Mouse (Mus musculus) CH12.LX (cell line): ENCODE data around the gene Nrgn. TPM values are rescaled to one million over a fixed set of nuclear protein-coding genes. Genes with fewer than 3 reads are reported as not detected.

Source experiments
- DNase-seq: peaks from one replicate; pipeline ENCODE4 v3.0.0-alpha.2; 2013; ENCODE audit errors: extremely low read depth
- H3K27ac ChIP-seq: 2 replicates; pipeline ENCODE4 v1.5.1; 2012; ENCODE audit warnings: low read depth, mild to moderate bottlenecking, control low read depth, moderate library complexity; ENCODE audit not compliant: insufficient read depth
- H3K27me3 ChIP-seq: replicated peaks from 2 replicates; pipeline ENCODE3; 2012; ENCODE audit warnings: inconsistent platforms
- H3K36me3 ChIP-seq, 2 experiments: replicated peaks in 1 of 2; 2 replicates each; pipeline versions ENCODE3 to v1.6.1; 2012; ENCODE audit warnings: inconsistent platforms in 1 of 2, low read length in 1 of 2, mild to moderate bottlenecking in 1 of 2, mixed read lengths in 1 of 2, moderate library complexity in 1 of 2; ENCODE audit not compliant: control insufficient read depth in 1 of 2, insufficient read depth in 1 of 2
- H3K4me1 ChIP-seq, 2 experiments: 2 replicates each; pipeline ENCODE4 v1.6.1; 2012; ENCODE audit warnings: inconsistent platforms in 1 of 2, moderate library complexity in 1 of 2; ENCODE audit not compliant: insufficient read depth in 2 of 2, control insufficient read depth in 1 of 2
- H3K4me2 ChIP-seq: 2 replicates; pipeline ENCODE4 v1.6.1; 2012; ENCODE audit warnings: low read depth, mild to moderate bottlenecking, control low read depth; ENCODE audit not compliant: poor library complexity, insufficient read depth, severe bottlenecking
- H3K4me3 ChIP-seq, 3 experiments: fragments of 150-350 bp in 1 of 3; sonication (generic) in 1 of 3; replicated peaks in 1 of 3; 2 replicates each; pipeline versions ENCODE3 to v1.5.1; 2011 to 2012; ENCODE audit warnings: low read depth in 2 of 3, low read length in 2 of 3, mild to moderate bottlenecking in 2 of 3, moderate library complexity in 2 of 3, control low read depth in 1 of 3, improper control_type of control experiment in 1 of 3, inconsistent platforms in 1 of 3, mixed read lengths in 1 of 3; ENCODE audit not compliant: poor library complexity in 1 of 3
- H3K79me2 ChIP-seq: replicated peaks from 2 replicates; pipeline ENCODE4 v1.6.1; 2012; ENCODE audit warnings: mild to moderate bottlenecking, moderate library complexity; ENCODE audit not compliant: control insufficient read depth, poor library complexity, insufficient read depth, severe bottlenecking; ENCODE audit errors: extremely low read depth
- H3K9ac ChIP-seq: 2 replicates; pipeline ENCODE4 v1.6.1; 2012; ENCODE audit warnings: low read depth, mild to moderate bottlenecking, control low read depth, moderate library complexity; ENCODE audit not compliant: insufficient read depth
- H3K9me3 ChIP-seq: replicated peaks from 2 replicates; pipeline ENCODE3; 2012; ENCODE audit warnings: low read length, inconsistent platforms, mixed read lengths
- BHLHE40 ChIP-seq: IDR thresholded peaks from 2 replicates; pipeline ENCODE4 v1.6.1; 2011; ENCODE audit warnings: mild to moderate bottlenecking, low read depth, low read length, improper control_type of control experiment
- CHD2 ChIP-seq: IDR thresholded peaks from 2 replicates; pipeline ENCODE4 v1.6.1; 2011; ENCODE audit warnings: low read length, improper control_type of control experiment
- CTCF ChIP-seq, 2 experiments: IDR thresholded peaks in 1 of 2; conservative IDR thresholded peaks in 1 of 2; 2 replicates each; pipeline ENCODE4 v1.5.1; 2011 to 2012; ENCODE audit warnings: low read depth in 2 of 2, low read length in 2 of 2, improper control_type of control experiment in 1 of 2, inconsistent platforms in 1 of 2, mild to moderate bottlenecking in 1 of 2, moderate library complexity in 1 of 2
- E2F4 ChIP-seq: IDR thresholded peaks from 2 replicates; pipeline ENCODE4 v1.6.1; 2011; ENCODE audit warnings: low read depth, low read length, improper control_type of control experiment; ENCODE audit not compliant: insufficient replicate concordance
- ETS1 ChIP-seq: conservative IDR thresholded peaks from 2 replicates; pipeline ENCODE4 v1.6.1; 2012; ENCODE audit warnings: low read depth, mild to moderate bottlenecking, inconsistent platforms, low read length, improper control_type of control experiment, moderate library complexity
- IRF4 ChIP-seq: IDR thresholded peaks from 2 replicates; pipeline ENCODE4 v1.6.1; 2014; ENCODE audit warnings: low read depth, mild to moderate bottlenecking, inconsistent platforms, low read length, improper control_type of control experiment
- JUN ChIP-seq: IDR thresholded peaks from 2 replicates; pipeline ENCODE4 v1.6.1; 2011; ENCODE audit warnings: low read depth, mild to moderate bottlenecking, low read length, improper control_type of control experiment, moderate library complexity; ENCODE audit not compliant: insufficient read depth
- KAT2A ChIP-seq: IDR thresholded peaks from 2 replicates; pipeline ENCODE4 v1.6.1; 2012; ENCODE audit warnings: low read length, improper control_type of control experiment, inconsistent platforms; ENCODE audit not compliant: insufficient replicate concordance
- MAX ChIP-seq: IDR thresholded peaks from 2 replicates; pipeline ENCODE4 v1.6.1; 2011; ENCODE audit warnings: low read length, improper control_type of control experiment
- MAZ ChIP-seq: IDR thresholded peaks from 2 replicates; pipeline ENCODE4 v1.6.1; 2012; ENCODE audit warnings: low read depth, mild to moderate bottlenecking, inconsistent platforms, low read length, improper control_type of control experiment, moderate library complexity
- MEF2A ChIP-seq: IDR thresholded peaks from 2 replicates; pipeline ENCODE4 v1.6.1; 2014; ENCODE audit warnings: low read depth, mild to moderate bottlenecking, inconsistent platforms, low read length, improper control_type of control experiment, borderline replicate concordance
- MXI1 ChIP-seq: IDR thresholded peaks from 2 replicates; pipeline ENCODE4 v1.6.1; 2011; ENCODE audit warnings: mild to moderate bottlenecking, low read depth, low read length, improper control_type of control experiment
- MYC ChIP-seq: IDR thresholded peaks from 2 replicates; pipeline ENCODE4 v1.6.1; 2011; ENCODE audit warnings: low read depth, mild to moderate bottlenecking, improper control_type of control experiment, low read length
- NRF1 ChIP-seq: IDR thresholded peaks from 2 replicates; pipeline ENCODE4 v1.6.1; 2014; ENCODE audit warnings: low read depth, mild to moderate bottlenecking, inconsistent platforms, low read length, improper control_type of control experiment, moderate library complexity
- PAX5 ChIP-seq: IDR thresholded peaks from 2 replicates; pipeline ENCODE4 v1.6.1; 2012; ENCODE audit warnings: low read length, inconsistent platforms, mixed read lengths
- POLR2A ChIP-seq: IDR thresholded peaks from 2 replicates; pipeline ENCODE4 v1.6.1; 2011; ENCODE audit warnings: low read depth, mild to moderate bottlenecking, improper control_type of control experiment, low read length
- POLR2AphosphoS2 ChIP-seq: IDR thresholded peaks from 2 replicates; pipeline ENCODE4 v1.6.1; 2011; ENCODE audit warnings: low read depth, low read length, improper control_type of control experiment
- RAD21 ChIP-seq: IDR thresholded peaks from 2 replicates; pipeline ENCODE4 v1.6.1; 2011; ENCODE audit warnings: low read depth, mild to moderate bottlenecking, low read length, improper control_type of control experiment, moderate library complexity
- RCOR1 ChIP-seq: conservative IDR thresholded peaks from 2 replicates; pipeline ENCODE4 v1.6.1; 2012; ENCODE audit warnings: low read depth, mild to moderate bottlenecking, inconsistent platforms, low read length, improper control_type of control experiment
- SIN3A ChIP-seq: IDR thresholded peaks from 2 replicates; pipeline ENCODE4 v1.6.1; 2012; ENCODE audit warnings: low read length, improper control_type of control experiment, inconsistent platforms
- TBP ChIP-seq: conservative IDR thresholded peaks from 2 replicates; pipeline ENCODE4 v1.6.1; 2011; ENCODE audit warnings: low read depth, low read length, improper control_type of control experiment
- TCF12 ChIP-seq: IDR thresholded peaks from 2 replicates; pipeline ENCODE4 v1.6.1; 2014; ENCODE audit warnings: low read depth, mild to moderate bottlenecking, inconsistent platforms, low read length, improper control_type of control experiment
- UBTF ChIP-seq: IDR thresholded peaks from 2 replicates; pipeline ENCODE4 v1.6.1; 2012; ENCODE audit warnings: low read depth, mild to moderate bottlenecking, inconsistent platforms, low read length, improper control_type of control experiment, moderate library complexity
- ZC3H11A ChIP-seq: IDR thresholded peaks from 2 replicates; pipeline ENCODE4 v1.6.1; 2012; ENCODE audit warnings: low read depth, mild to moderate bottlenecking, inconsistent platforms, low read length, improper control_type of control experiment
- ZMIZ1 ChIP-seq: IDR thresholded peaks from 2 replicates; pipeline ENCODE4 v1.6.1; 2012; ENCODE audit warnings: low read depth, mild to moderate bottlenecking, inconsistent platforms, low read length, improper control_type of control experiment
- dilution Hi-C: fragments of 300-500 bp; cut with MboI; formaldehyde crosslinking; loops from 2 replicates; pipeline ENCODE4 v1.14.3; 2020; ENCODE audit warnings: low sequenced_read_pairs; ENCODE audit not compliant: extremely low pct_unique_long_range_greater_than_20kb, extremely low pct_ligation_motif_present
- in situ Hi-C: fragments of 300-500 bp; cut with MboI; formaldehyde crosslinking; loops from 3 replicates; pipeline ENCODE4 v1.14.3; 2019; ENCODE audit warnings: low sequenced_read_pairs, low pct_ligation_motif_present, low pct_unique_long_range_greater_than_20kb, mixed read lengths
- polyA plus RNA-seq: library from polyadenylated mRNA; unstranded; fragments of >175 nt; gene quantifications from 2 replicates; pipeline ENCODE4 v1.2.1, GENCODE M21; 2012; ENCODE audit warnings: low read depth; ENCODE audit not compliant: insufficient read length
- total RNA-seq, 2 experiments: library from RNA; depleted of rRNA; stranded (reverse); fragments of 300-350 nt in 1 of 2; fragments of >200 nt in 1 of 2; gene quantifications; 2 replicates each; pipeline ENCODE4 v1.2.3; 2012 to 2014

Gene Nrgn
- total and polyA plus RNA-seq, 3 experiments, result 0.42 to 4.1 TPM; not detected in 1

DNA sequence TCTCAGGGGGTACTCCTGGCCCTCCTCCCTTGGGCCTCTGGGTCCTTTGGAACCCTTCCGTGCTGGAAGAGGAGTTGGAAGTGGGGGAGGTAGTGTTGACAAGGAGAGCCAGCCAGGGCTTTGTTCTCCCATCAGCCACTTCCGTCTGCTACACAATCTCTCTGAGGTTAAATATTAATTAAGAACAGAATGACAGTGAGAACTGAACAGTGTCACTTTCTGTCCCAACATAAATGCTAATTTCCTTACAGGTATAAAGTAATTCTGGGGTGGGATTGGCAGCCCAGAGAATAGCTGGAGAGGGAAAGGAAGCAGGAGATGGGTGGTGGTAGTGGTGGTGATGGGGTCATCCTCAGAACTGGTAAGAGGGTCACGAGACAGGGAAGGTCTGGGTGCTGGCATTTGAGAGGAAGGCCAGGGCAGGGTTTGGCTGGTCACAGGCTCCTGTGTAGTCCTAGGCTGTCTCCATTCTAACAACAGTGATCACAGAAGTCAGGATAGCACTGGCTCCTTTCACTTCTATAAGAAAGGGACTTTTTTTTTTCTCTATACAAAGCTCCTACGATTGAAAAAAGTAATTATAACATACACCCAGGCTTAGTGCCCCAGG is 16.0 kb upstream of the Nrgn start:
- Histone ChIP-seq H3K27ac (no peak overlapping the region), H3K9ac (no peak overlapping the region), H3K27me3 (no peaks in the 10 kb centered on the region), H3K4me1 (peaks cover 0 to 12% of the 10 kb centered on the region in 2 experiments; a peak in 2 of 4 replicates), H3K9me3 (no peaks in the 10 kb centered on the region), H3K79me2 (no peaks in the 10 kb centered on the region), H3K36me3 (no peaks in the 10 kb centered on the region), H3K4me3 (no peak overlapping the region), H3K4me2 (no peak overlapping the region)
- in situ Hi-C loops (no loop called here), dilution Hi-C loops (no loop called here)
- TF ChIP-seq JUN, result no peak
- no peak for TF ChIP-seq SIN3A
- no peak for TF ChIP-seq IRF4
- TF ChIP-seq TBP, result no peak
- TF ChIP-seq MAX, result no peak
- TF ChIP-seq PAX5, result no peak
- TF ChIP-seq TCF12, result no peak
- TF ChIP-seq RAD21, result no peak
- no peak for TF ChIP-seq MAZ
- DNase-seq, result no peak

DNA sequence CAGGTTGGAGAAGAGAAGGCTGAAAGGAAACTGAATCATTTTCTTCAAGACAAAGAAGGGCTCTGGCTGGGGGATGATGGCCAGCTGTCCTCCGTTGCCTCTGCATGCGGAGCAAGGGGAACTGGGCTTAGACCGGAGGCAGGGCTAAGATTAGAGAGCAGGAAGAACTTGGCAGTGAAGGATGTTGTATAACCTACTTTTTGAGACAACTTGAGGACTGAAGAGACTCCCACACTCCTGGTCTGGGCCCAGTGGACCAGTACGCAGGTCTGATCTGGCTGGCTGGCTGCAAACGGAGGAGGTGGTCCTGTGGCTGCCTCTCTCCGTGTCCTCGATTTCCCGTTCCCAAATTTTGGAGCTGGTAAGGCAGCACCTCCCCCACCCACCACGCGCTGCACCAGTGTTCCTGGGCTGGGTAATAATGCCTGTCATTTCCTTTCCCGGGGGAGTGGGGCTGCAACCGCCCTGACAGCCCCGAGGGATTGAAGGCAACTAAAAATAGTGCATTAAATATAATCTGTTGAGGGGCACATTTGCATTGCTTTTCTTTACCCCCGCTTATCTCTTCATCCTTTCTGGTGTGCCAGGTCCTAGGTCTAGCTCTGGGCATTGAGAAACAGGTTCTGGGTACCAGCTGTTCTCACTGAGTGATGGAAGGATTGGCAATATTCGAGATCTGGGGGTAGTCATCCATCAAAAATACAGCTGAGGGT is 15.3 kb upstream of the Nrgn start:
- Histone ChIP-seq H3K4me1 (peaks cover 0 to 12% of the 10 kb centered on the region in 2 experiments; a peak in 2 of 4 replicates), H3K4me2 (0 out of 2 replicates have a peak overlapping the region, but pooled peaks have one; percentile 11), H3K4me3 (no peak overlapping the region), H3K79me2 (no peaks in the 10 kb centered on the region), H3K9ac (no peak overlapping the region), H3K27ac (no peak overlapping the region), H3K36me3 (no peaks in the 10 kb centered on the region), H3K9me3 (no peaks in the 10 kb centered on the region), H3K27me3 (no peaks in the 10 kb centered on the region)
- in situ Hi-C loops (no loop called here), dilution Hi-C loops (no loop called here)
- TF ChIP-seq RCOR1, result no peak
- no peak for TF ChIP-seq KAT2A
- no peak for DNase-seq

DNA sequence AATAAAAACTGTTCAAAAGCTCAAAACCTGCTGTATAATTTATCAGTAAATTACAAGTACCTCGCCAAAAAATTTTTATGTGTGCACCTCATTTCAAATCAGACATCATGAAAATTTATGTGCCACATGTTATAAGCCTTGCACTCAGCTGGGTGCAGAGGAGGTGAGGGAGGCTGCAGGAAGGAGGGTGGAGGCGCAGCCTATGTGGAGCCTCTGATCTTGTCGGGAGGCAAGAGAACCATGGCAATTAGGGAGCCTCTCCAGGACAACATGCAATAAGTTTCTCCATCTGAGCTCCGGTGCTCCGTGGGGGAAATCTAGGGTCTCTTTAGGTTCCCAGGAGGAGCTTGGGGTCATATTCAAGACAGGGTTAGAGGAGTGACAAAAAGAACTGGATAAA is 14.8 kb upstream of the Nrgn start:
- dilution Hi-C loops, result no loop called here
- Histone ChIP-seq H3K27me3 (no peaks in the 10 kb centered on the region), H3K9me3 (no peaks in the 10 kb centered on the region), H3K4me3 (no peak overlapping the region), H3K4me1 (peaks cover 0 to 12% of the 10 kb centered on the region in 2 experiments; a peak in 2 of 4 replicates), H3K9ac (no peak overlapping the region), H3K36me3 (no peaks in the 10 kb centered on the region), H3K4me2 (no peak overlapping the region), H3K27ac (no peak overlapping the region), H3K79me2 (no peaks in the 10 kb centered on the region)
- in situ Hi-C loops, result no loop called here
- DNase-seq, result no peak
- TF ChIP-seq TCF12 (no peak), E2F4 (no peak), POLR2AphosphoS2 (no peak), MYC (no peak), ETS1 (no peak), BHLHE40 (no peak), CTCF (conservative IDR thresholded peaks at IDR 0.05 in 1 of 2, IDR thresholded peaks at IDR 0.05 in 1 of 2; ENCODE audit: low read depth in 2 of 2, low read length in 2 of 2) (no peak), NRF1 (no peak), UBTF (no peak), MEF2A (no peak), POLR2A (no peak), ZMIZ1 (no peak), ZC3H11A (no peak), MAZ (no peak), CHD2 (no peak), MXI1 (no peak), MAX (no peak)
